In genomic region chr6:134591614-134592013, GRCm38 (mm10) we compare ENCODE assay signal across 19 mouse cellular contexts. TPM values are rescaled to one million over a fixed set of nuclear protein-coding genes. Genes with fewer than 3 reads are reported as not detected.
"Had no signal": no experiment of that assay in that cellular context is flagged by ENCODE, and none has a peak within 500 bp of the region (broad histone marks: within the 10 kb centered on the region; RNA-seq: fewer than 3 reads in every experiment).

No protein-coding gene starts in this region.

- DNase-seq: kidney, adult 18-20 months; kidney, adult 9 months; kidney, postnatal 14 days; kidney, postnatal 4 days; left cerebral cortex, postnatal 4 days; liver, postnatal 0 days; lung, postnatal 10 days; lung, postnatal 36 days; right cerebral cortex, adult 18-20 months; right cerebral cortex, postnatal 14 days; spleen, adult 18-20 months; thymus, postnatal 25 days had no signal

- H3K9me3 ChIP-seq: limb, embryonic 12.5 days; limb, embryonic 15.5 days; lung, embryonic 15.5 days; midbrain, embryonic 12.5 days had no signal

- H3K27ac ChIP-seq: limb, embryonic 12.5 days; limb, embryonic 15.5 days; liver, embryonic 14.5 days; lung, embryonic 15.5 days; midbrain, embryonic 12.5 days; stomach, postnatal 0 days had no signal

- H3K4me1 ChIP-seq: limb, embryonic 12.5 days; limb, embryonic 15.5 days; midbrain, embryonic 12.5 days had no signal

- H3K36me3 ChIP-seq: limb, embryonic 12.5 days; limb, embryonic 15.5 days; lung, embryonic 15.5 days; midbrain, embryonic 12.5 days had no signal

- H3K27me3 ChIP-seq: limb, embryonic 12.5 days; limb, embryonic 15.5 days; lung, embryonic 15.5 days had no signal

- H3K4me3 ChIP-seq: limb, embryonic 12.5 days; limb, embryonic 15.5 days; lung, embryonic 15.5 days; midbrain, embryonic 12.5 days; myocyte had no signal

RNA-seq across cellular contexts. Expression of gene Mansc1, which starts 40.7 kb away (rescaled TPM):
- polyA plus RNA-seq: myocyte had no signal
